Mouse (Mus musculus) kidney, embryonic 15.5 days (tissue): ENCODE data around the gene Wdr83os. TPM values are rescaled to one million over a fixed set of nuclear protein-coding genes. Genes with fewer than 3 reads are reported as not detected.
A peak's percentile ranks its signal among the peaks of the same experiment; 100 is the strongest.
"Not testable (repeated sequence)": the region's sequence is repeated elsewhere in the genome, so short reads cannot be mapped to it uniquely, and the experiment has no call there.

Experiments
- ATAC-seq: fragments of 200-750 bp; cut with Nextera tagmentation; replicated peaks from 2 replicates; pipeline ENCODE4 v1.8.0; 2017; ENCODE audit warnings: moderate TSS enrichment; ENCODE audit not compliant: low FRiP score
- H3K27ac ChIP-seq: fragments of 300-500 bp; sonication (generic); 2 replicates; pipeline ENCODE4 v1.5.1; 2015; ENCODE audit warnings: mild to moderate bottlenecking, inconsistent platforms
- H3K27me3 ChIP-seq: fragments of 300-500 bp; sonication (generic); 2 replicates; pipeline ENCODE4 v1.6.1; 2015; ENCODE audit warnings: inconsistent platforms
- H3K36me3 ChIP-seq: fragments of 300-500 bp; sonication (generic); 2 replicates; pipeline ENCODE4 v1.6.1; 2015; ENCODE audit warnings: inconsistent platforms
- H3K4me1 ChIP-seq: fragments of 300-500 bp; sonication (generic); 2 replicates; pipeline ENCODE4 v1.6.1; 2015; ENCODE audit warnings: inconsistent platforms
- H3K4me2 ChIP-seq: fragments of 300-500 bp; sonication (generic); 2 replicates; pipeline ENCODE4 v1.6.1; 2015; ENCODE audit warnings: moderate library complexity, mild to moderate bottlenecking, inconsistent platforms
- H3K4me3 ChIP-seq: fragments of 300-500 bp; sonication (generic); replicated peaks from 2 replicates; pipeline ENCODE4 v1.5.1; 2015; ENCODE audit warnings: mild to moderate bottlenecking, inconsistent platforms
- H3K9ac ChIP-seq: fragments of 300-500 bp; sonication (generic); 2 replicates; pipeline ENCODE4 v1.6.1; 2015; ENCODE audit warnings: mild to moderate bottlenecking, inconsistent platforms
- H3K9me3 ChIP-seq: fragments of 300-500 bp; sonication (generic); replicated peaks from 2 replicates; pipeline ENCODE4 v1.6.1; 2016; ENCODE audit warnings: inconsistent platforms
- WGBS: fragments of 180-500 bp; shearing (Covaris S2); methylation state at CpG from one replicate; pipeline ENCODE4 v1.1.7; 2015; ENCODE audit warnings: mixed read lengths; 5-methylcytosine and 5-hydroxymethylcytosine counted together
- polyA plus RNA-seq: library from polyadenylated mRNA; unstranded; fragments of >200 nt; fragmentation: Nextera tagmentation; extraction: Ambion mirVana; gene quantifications from 2 replicates; pipeline ENCODE4 v1.2.1, GENCODE M21; 2015

Wdr83os gene
- polyA plus RNA-seq, 1 experiment from 2014 or later, result 141 TPM

- no peak overlapping the region for H3K4me3 ChIP-seq
- H3K4me1 ChIP-seq, result peaks cover 25% of the 10 kb centered on the region
- no peaks in the 10 kb centered on the region for H3K9me3 ChIP-seq
- peaks cover 56% of the 10 kb centered on the region for H3K36me3 ChIP-seq
- H3K9ac ChIP-seq, result no peak overlapping the region
- WGBS, result 86% methylated on average over 10 of the region's 10 CpGs
- no peak for ATAC-seq
- H3K27ac ChIP-seq, result no peak overlapping the region
- no peaks in the 10 kb centered on the region for H3K27me3 ChIP-seq
- no peak overlapping the region for H3K4me2 ChIP-seq
These were observed 5.9 kb upstream of the Wdr83os start for GRCm38 (mm10) chr8:85074617-85075016.

DNA sequence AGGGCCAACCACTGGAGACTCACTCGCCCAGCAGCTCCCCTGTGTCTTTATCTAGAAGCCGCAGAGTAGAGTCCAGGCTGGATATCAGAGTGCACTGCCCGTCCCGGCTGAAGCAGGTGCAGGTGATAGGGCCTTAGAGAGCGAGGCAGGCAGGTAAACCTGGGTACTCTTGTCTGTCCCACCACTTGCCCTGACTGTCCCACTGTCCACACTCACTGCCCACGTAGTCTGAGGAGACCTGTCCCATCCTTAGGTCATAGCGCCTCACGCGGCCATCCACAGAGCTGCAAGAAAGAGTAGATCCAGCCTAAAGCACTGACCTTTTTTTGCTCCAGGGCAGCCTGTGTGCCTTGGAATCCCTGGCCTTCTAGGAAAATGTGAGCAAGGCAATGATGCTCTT, 4.5 kb upstream of the Wdr83os start:
- ATAC-seq, result no peak
- peaks cover 56% of the 10 kb centered on the region for H3K36me3 ChIP-seq
- 82% methylated on average over 9 of the region's 9 CpGs for WGBS
- no peak overlapping the region for H3K4me3 ChIP-seq
- no peaks in the 10 kb centered on the region for H3K9me3 ChIP-seq
- H3K4me1 ChIP-seq, result peaks cover 25% of the 10 kb centered on the region
- H3K27me3 ChIP-seq, result no peaks in the 10 kb centered on the region
- H3K27ac ChIP-seq, result no peak overlapping the region
- H3K4me2 ChIP-seq, result no peak overlapping the region
- no peak overlapping the region for H3K9ac ChIP-seq

DNA sequence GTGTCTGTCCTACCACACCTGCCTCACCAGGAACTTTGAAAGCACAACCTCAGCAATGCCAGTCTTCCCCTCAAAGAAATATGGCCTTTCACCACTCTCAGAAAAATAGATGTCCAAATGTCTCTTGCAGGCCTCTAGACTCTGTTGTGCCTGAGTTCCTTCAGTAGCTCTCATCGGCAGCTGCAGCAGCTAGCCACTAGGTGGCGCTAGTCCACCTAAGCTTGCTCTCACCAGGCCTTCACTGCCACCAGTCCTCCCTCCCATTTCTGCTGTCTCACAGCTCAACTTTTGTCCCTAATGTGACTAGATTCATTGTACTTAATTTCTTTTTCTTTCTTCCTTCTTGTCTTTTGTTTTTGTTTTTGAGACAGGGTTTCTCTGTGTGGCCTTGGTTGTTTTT, 3.5 kb upstream of the Wdr83os start:
- no peak overlapping the region for H3K4me2 ChIP-seq
- H3K4me3 ChIP-seq, result no peak overlapping the region
- peaks cover 32% of the 10 kb centered on the region for H3K4me1 ChIP-seq
- no peak overlapping the region for H3K9ac ChIP-seq
- WGBS, result 0% methylated on average over 2 of the region's 2 CpGs
- ATAC-seq, result no peak
- no peak overlapping the region for H3K27ac ChIP-seq
- H3K27me3 ChIP-seq, result no peaks in the 10 kb centered on the region
- H3K36me3 ChIP-seq, result peaks cover 56% of the 10 kb centered on the region
- H3K9me3 ChIP-seq, result no peaks in the 10 kb centered on the region

- ATAC-seq, result no peak
- Histone ChIP-seq H3K36me3 (peaks cover 37% of the 10 kb centered on the region), H3K9ac (peak overlapping the region; percentile 79), H3K4me1 (peaks cover 39% of the 10 kb centered on the region), H3K9me3 (no peaks in the 10 kb centered on the region), H3K27me3 (no peaks in the 10 kb centered on the region), H3K4me3 (peak overlapping the region; percentile 83), H3K4me2 (peak overlapping the region; percentile 75), H3K27ac (peak overlapping the region; percentile 90)
- WGBS, result under 1% methylated on average over 25 of the region's 25 CpGs
These were observed 367 bp upstream of the Wdr83os start for GRCm38 (mm10) chr8:85080214-85080531.

DNA sequence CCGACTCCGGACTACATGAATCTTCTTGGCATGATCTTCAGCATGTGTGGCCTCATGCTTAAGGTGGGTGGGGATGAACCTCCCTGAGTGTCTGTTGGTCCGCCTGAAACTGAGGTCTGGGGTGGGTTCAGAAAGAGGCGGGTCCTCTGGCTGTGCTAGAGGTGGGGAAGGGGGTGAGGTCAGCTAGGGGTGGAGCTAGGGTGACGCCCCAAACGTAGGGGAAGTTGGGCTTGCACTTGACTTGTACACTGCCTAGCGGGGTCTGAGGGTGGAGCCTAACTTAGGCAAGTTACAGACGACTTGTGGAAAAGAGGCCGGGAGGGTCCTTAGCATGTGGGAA, 646 bp downstream of the Wdr83os start, which contains the start of gene Wdr83:
Gene Wdr83 (minus strand): TSS at position 91 of the 340 bp plus-strand sequence.
- peak; percentile 77 for ATAC-seq
- peak within 1 kb of the TSS; percentile 83 for H3K4me3 ChIP-seq
- no peaks in the 10 kb centered on the region for H3K27me3 ChIP-seq
- peaks cover 39% of the 10 kb centered on the region for H3K4me1 ChIP-seq
- under 1% methylated on average over 9 of the region's 9 CpGs for WGBS
- peak within 1 kb of the TSS; percentile 79 for H3K9ac ChIP-seq
- peak within 1 kb of the TSS; percentile 75 for H3K4me2 ChIP-seq
- H3K27ac ChIP-seq, result peak within 1 kb of the TSS; percentile 90
- peaks cover 36% of the 10 kb centered on the region for H3K36me3 ChIP-seq
- no peaks in the 10 kb centered on the region for H3K9me3 ChIP-seq

DNA sequence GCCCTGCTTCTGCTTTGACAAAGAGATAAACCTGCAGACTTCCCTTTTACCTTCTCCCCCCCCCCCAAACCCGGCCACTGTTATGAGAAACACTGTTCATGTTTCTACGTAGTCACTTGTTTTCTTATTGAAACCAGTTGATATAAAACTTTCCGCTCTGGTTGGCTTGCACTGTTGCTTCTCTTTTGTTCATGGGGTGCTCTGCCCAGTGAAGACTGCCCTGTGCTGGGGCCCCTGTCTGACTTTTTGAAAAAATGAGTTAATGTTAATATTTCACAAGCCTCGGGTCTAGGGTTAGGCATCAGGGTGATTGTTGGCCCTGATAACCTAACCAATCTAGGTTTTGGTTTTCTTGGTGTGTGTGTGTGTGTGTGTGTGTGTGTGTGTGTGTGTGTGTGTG, 1.6 kb downstream of the Wdr83os start:
- 83% methylated on average over 4 of the region's 4 CpGs for WGBS
- not testable (repeated sequence) for H3K4me2 ChIP-seq, ATAC-seq

DNA sequence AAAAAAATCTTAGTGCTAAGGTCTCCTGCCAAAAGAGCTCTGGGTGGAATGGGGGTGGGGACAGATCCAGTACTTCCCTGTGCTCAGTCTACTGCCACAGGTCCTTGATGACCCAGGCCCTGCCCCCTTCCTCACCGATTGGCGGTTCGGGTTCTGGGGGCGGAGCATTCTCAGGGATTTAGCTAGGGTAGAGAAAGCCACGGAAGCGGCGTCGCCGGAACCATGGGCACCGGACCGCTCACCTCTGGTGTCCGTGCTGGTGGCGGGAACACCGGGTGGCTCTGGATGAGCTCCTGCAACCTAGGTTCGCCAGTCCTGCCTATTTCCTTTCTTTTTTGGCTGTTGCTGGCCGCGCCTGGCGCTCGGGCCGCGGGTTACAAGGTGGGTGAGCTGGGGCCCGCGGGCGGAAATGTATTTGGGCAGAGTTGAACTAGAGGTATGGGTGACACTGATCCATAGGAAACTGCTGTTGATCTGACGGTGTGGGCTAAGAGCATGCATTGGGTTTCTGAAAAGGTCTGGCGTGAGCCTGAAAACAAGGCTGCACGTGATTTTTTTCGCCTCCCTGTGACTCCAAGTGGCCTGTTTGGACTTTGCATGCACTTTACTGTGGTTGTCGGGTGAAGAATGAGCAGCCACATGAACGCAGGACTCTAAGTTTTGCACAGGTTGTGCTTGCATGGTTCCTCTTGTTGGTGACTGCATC, 2.7 kb downstream of the Wdr83os start, which contains the start of gene Man2b1:
Gene Man2b1 (plus strand): TSS at position 163 of the 706 bp plus-strand sequence.
- ATAC-seq, result peak; percentile 87
- Histone ChIP-seq H3K4me2 (peak within 1 kb of the TSS; percentile 89), H3K4me3 (peak within 1 kb of the TSS; percentile 69), H3K27ac (peak within 1 kb of the TSS; percentile 54), H3K9ac (peak within 1 kb of the TSS; percentile 65), H3K9me3 (no peaks in the 10 kb centered on the region), H3K4me1 (peaks cover 39% of the 10 kb centered on the region), H3K36me3 (peaks cover 38% of the 10 kb centered on the region), H3K27me3 (no peaks in the 10 kb centered on the region)
- WGBS, result under 1% methylated on average over 30 of the region's 30 CpGs

More for the DNA sequence above, 1.6 kb downstream of the Wdr83os start:
- H3K4me1 ChIP-seq, result peaks cover 39% of the 10 kb centered on the region
- not testable (repeated sequence) for H3K4me3 ChIP-seq, H3K9me3 ChIP-seq, H3K9ac ChIP-seq, H3K27ac ChIP-seq, H3K27me3 ChIP-seq
- H3K36me3 ChIP-seq, result peaks cover 36% of the 10 kb centered on the region

GRCm38 (mm10) chr8:85084633-85085032, 4.1 kb downstream of the Wdr83os start:
- no peaks in the 10 kb centered on the region for H3K9me3 ChIP-seq
- no peak for ATAC-seq

GRCm38 (mm10) chr8:85086238-85086637, 5.7 kb downstream of the Wdr83os start:
- ATAC-seq, result no peak
- Histone ChIP-seq H3K4me3 (no peak overlapping the region), H3K27me3 (no peaks in the 10 kb centered on the region), H3K4me1 (peaks cover 29% of the 10 kb centered on the region), H3K36me3 (peaks cover 43% of the 10 kb centered on the region), H3K4me2 (no peak overlapping the region), H3K9me3 (no peaks in the 10 kb centered on the region), H3K27ac (no peak overlapping the region), H3K9ac (no peak overlapping the region)
- 81% methylated on average over 3 of the region's 3 CpGs for WGBS

More at GRCm38 (mm10) chr8:85084633-85085032, 4.1 kb downstream of the Wdr83os start:
- Histone ChIP-seq H3K27me3 (no peaks in the 10 kb centered on the region), H3K4me1 (peaks cover 36% of the 10 kb centered on the region), H3K4me3 (0 out of 2 replicates have a peak overlapping the region, but pooled peaks have one; percentile 69), H3K9ac (no peak overlapping the region), H3K36me3 (peaks cover 43% of the 10 kb centered on the region), H3K4me2 (no peak overlapping the region), H3K27ac (no peak overlapping the region)
- WGBS, result 89% methylated on average over 8 of the region's 8 CpGs

DNA sequence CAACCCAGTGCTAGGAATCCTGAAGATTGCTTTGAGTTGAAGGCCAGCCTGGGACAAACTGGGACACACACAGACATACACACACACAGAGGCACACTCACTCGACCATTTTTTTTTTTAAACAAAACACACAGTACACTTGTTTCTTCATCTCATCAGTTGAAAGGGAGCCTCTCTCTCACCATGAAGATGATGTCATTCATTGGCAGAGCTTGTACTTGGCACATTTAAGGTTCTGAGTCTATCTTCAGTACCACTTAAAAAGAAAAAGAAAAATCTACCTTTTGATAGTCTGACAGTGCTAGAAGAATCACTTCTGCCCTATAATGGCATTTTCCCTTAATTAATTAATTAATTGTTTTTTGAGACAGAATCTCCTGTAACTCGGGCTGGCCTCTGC, 8.2 kb downstream of the Wdr83os start:
- Histone ChIP-seq H3K4me3 (no peak overlapping the region), H3K4me2 (no peak overlapping the region), H3K36me3 (peaks cover 57% of the 10 kb centered on the region), H3K9ac (no peak overlapping the region), H3K9me3 (no peaks in the 10 kb centered on the region), H3K27ac (no peak overlapping the region), H3K4me1 (peaks cover 8% of the 10 kb centered on the region), H3K27me3 (no peaks in the 10 kb centered on the region)
- ATAC-seq, result no peak
- 81% methylated on average over 2 of the region's 2 CpGs for WGBS

DNA sequence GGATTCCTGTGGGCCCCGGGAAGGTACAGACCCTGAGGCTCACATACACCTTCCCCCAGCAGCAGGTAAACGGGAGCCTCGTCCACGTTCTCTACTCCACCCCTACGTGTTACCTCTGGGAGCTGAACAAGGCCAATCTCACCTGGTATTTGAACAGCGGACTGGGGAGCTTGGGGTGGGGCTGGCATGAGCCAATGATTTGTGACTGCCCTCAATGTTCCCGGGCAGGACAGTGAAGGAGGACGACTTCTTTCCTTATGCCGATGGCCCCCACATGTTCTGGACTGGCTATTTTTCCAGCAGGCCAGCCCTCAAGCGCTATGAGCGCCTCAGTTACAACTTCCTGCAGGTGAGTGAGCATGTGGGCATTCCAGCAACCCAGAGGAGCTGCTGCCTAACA, 10.3 kb downstream of the Wdr83os start:
- ATAC-seq, result no peak
- H3K27me3 ChIP-seq, result no peaks in the 10 kb centered on the region
- H3K9ac ChIP-seq, result no peak overlapping the region
- no peak overlapping the region for H3K4me2 ChIP-seq
- WGBS, result 89% methylated on average over 11 of the region's 11 CpGs
- peaks cover 66% of the 10 kb centered on the region for H3K36me3 ChIP-seq
- H3K4me3 ChIP-seq, result no peak overlapping the region
- H3K4me1 ChIP-seq, result no peaks in the 10 kb centered on the region
- no peak overlapping the region for H3K27ac ChIP-seq
- no peaks in the 10 kb centered on the region for H3K9me3 ChIP-seq

- H3K9me3 ChIP-seq, result no peaks in the 10 kb centered on the region
These were observed 11.1 kb downstream of the Wdr83os start for GRCm38 (mm10) chr8:85091526-85092090.

More at GRCm38 (mm10) chr8:85091526-85092090, 11.1 kb downstream of the Wdr83os start:
- Histone ChIP-seq H3K4me3 (no peak overlapping the region), H3K4me1 (no peaks in the 10 kb centered on the region), H3K36me3 (peaks cover 69% of the 10 kb centered on the region), H3K4me2 (no peak overlapping the region), H3K27ac (no peak overlapping the region), H3K9ac (no peak overlapping the region), H3K27me3 (no peaks in the 10 kb centered on the region)
- 36% methylated on average over 21 of the region's 21 CpGs for WGBS
- no peak for ATAC-seq
